Mouse (Mus musculus) liver, adult 2 months (tissue): Measurements from ENCODE around the gene Psma5.

Source experiments
- CTCF ChIP-seq: fragments of 200-500 bp; IDR thresholded peaks from 2 replicates; pipeline ENCODE4 v1.5.1; 2011; ENCODE audit warnings: low read depth, low read length, control low read depth
- POLR2A ChIP-seq: fragments of 200-500 bp; IDR thresholded peaks from 2 replicates; pipeline ENCODE4 v1.6.1; 2011; ENCODE audit warnings: low read length, control low read depth; ENCODE audit not compliant: insufficient read depth; ENCODE audit errors: extremely low read depth

- TF ChIP-seq CTCF, result no peak
- no peak for TF ChIP-seq POLR2A
Observed at GRCm38 (mm10) chr3:108311688-108312087, 55.0 kb downstream of the Psma5 start.
